Mouse (Mus musculus): ENCODE data around the gene Nppa.

Gene Nppa

DNA sequence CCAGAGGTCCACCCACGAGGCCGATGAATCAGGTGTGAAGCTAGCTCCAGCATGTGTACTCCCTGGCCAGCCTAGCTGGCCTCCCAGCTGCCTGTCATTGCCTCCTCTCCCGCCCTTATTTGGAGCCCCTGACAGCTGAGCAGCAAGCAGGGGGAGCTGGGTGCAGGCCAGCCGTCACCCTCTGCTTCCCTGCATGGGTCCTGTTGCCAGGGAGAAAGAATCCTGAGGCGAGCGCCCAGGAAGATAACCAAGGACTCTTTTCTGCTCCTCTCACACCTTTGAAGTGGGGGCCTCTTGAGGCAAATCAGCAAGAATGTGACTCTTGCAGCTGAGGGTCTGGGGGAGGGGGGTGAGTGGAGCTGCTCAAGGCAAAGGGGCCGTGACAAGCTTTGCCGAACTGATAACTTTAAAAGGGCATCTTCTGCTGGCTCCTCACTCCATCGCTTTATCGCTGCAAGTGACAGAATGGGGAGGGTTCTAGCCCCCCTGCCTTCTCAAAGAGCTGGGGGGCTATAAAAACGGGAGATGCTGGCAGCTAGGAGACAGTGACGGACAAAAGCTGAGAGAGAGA, at the start of gene Nppa:
Nppa (plus strand) TSS at position 521 of the 571 bp plus-strand sequence.
- DNase-seq = no peak

DNA sequence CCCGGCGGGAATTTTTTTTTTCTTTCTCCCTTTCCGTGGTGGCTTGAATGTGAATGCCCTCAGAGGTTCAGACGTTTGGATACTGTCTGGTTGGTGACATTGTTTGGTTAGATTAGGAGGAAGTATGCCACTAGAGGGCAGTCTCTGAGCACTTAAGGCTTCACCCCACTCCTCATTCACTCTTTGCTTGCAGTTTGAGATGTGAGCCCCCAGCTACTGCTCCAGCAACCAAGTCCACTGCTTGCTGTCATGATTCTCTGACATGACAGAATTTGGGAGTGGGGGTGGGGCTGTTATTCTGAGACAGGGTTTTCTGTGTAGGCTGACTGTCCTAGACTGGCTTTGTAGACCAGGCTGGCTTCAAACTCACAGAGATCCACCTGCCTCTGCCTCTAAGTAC, 46.9 kb upstream of the Nppa start:
- no peak for DNase-seq

DNA sequence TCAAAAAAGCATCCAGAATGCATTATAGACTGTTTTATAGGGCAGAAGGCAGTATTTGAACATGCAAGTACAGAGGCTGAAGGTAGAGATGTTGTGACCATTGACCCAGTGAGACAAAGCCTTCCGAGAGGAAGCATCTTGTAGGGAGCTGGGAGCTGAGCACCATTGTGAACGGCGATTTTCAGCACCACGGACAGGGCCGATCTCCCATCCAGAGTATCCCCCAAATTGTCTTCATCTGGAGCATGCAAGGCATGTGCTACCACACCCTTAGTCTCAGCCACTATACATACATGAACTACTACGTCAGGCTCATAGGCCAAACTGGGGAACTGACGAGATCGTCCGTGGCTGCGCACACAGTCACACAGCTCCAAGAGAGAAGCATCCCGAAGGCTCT, 43.4 kb upstream of the Nppa start:
- DNase-seq = no peak

DNA sequence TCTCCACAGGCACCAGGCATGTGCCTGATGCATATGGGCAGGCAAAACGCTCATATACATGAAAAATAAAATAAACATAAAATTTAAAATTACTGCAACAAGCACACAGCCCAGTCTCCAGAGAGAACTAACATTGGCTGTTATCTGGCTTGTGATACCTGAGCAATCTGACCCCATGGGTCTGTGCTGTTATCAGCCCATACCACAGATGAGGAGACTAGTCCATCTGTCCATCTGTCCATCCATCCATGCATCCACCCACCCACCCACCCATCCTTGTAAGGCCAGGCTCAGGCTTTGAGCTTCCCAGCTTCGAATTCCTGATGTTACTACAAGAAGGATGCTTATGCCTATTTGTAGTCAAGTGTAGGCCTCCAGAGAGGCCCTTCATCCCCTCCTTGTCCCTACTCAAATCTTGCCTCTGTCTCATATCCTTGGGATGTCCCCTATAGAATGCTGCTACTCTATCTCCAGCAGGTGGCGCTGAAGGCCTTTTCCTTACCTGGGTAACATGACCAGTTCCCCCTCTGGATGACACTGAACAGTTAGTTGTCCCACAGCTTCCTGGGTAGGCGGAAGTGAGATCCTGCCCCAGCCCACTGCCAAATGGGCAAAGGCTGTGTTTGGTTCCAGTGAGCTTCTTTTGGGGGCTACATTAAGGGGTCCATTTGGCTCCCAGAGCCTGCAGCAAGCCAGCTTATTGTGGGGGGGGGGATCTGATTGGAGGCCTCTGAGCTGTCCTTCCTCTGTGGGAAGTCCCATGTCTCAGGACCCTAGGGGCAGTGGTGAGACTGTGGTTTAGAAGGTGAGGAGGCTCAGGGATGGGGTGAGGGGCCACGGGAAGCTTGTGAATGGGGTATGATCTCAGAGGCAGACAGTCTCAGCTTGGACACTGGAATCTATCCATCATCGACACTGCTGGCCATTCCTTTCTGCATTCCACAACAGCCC, 40.4 kb upstream of the Nppa start:
- peak; percentile 21 to 57 for DNase-seq

DNA sequence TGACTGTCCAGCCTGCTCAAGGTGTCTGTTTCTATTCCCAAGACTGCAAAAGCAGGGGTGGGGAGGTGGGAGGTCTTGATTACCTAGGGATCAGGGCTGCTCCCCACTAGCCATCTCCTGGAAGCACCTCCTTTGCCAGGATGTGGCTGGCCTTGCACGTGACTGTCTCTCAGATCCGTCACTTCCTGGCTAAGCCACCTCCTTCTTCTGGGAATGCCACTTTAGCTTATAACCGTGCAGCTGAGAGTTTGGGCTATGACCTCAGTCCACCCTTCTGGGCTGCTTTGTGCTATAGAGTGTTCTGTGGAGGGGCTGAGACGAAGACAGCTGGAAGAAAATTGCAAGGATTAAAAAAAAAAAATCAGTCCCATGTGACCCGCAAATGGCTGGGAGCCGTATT, 37.7 kb upstream of the Nppa start:
- DNase-seq = no peak

DNA sequence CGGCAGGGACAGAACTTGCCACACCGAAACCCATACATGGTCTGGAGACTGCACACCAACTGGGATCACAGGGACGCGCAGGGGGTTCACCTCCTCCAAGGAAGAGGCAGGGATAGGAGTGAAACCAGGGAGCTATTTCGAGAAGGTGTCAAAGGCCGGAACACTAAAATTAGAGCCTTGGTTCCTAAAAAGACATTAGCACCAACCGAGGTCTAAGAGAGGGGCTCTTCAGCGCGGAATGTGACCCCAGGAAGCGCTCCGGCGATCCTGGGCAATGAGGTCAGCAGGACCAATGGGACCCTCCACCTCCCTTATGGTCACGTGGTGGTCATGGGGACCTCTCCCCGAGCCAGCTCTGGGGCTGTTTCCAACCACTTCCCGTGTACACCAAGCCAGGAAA, 36.9 kb upstream of the Nppa start:
- DNase-seq = no peak

DNA sequence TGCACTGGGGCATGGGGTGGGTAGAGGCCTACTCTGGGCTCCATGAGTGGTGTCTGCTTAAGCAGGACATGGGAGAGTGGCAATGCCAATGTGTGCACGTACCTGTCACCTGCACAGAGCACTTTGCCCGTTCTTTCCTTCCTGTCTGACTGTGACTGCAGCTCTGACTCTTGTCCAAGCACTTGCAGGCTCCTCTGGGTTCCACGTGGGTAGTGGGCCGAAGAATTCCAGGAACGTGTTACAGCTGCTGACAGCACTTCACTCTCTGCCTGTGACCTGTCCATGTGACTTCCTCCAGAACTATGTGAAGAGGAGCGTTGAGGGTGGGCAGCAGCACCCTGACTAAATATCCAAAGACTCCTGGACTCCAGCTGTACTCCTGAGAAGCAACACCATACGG, 34.8 kb upstream of the Nppa start:
- no peak for DNase-seq

DNA sequence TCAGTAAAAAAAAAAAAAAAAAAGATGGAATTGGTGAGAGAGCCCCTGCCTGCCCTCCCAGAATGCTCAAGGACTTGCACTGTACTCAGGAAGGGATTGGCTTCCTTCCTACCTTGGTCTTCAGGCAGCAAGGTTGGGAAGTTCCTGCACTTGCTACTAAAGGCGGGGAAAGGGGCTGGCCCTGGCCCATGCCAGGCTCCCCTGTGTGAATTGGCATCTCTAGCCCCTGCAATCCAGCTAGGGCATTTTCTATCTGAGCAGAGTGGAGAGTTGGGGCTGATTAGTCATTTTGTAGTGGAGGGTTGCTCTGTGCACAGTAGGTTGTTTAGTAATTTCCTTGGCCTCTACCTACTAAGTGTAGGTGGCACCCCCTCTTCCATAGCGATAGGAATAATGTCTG, 31.7 kb upstream of the Nppa start:
- DNase-seq = no peak

DNA sequence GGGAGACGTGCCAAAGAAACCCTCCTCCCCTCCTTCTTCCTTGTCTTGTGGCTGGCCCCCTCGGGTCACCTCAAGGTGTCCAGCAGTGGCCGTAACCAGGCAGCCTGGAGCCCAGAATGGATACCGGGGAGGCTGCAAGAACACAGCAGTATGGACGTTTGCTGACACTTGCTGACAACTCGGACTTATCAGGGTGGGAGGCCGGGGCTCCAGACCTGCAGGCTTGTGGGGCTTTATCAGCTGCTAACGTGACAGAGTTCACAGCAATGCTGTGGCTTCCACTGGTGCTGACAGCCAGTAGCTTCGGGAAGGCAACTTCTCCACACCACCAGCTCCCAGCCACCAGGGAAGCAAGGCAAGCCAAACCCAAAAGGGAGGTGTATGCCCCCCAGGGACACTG, 31.2 kb upstream of the Nppa start:
- no peak for DNase-seq

DNA sequence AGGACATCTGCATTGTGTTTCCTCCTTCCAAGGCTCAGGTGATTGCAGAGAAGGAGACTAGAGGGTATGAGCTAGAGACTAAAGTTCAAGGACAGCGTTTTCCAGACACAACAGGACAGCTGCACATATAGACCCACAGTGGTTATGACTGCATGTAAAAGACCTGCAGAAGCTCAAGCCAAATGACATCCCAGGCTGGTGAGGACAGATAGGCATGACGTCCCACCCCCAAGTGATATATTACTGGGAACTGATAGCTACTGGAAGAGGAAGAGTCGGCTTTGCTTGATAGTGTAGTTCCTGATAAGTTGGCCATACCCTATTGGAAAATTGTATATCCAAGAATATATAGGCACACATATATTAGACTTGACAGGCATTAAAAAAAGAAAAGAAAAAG, 24.3 kb upstream of the Nppa start:
- DNase-seq = no peak

DNA sequence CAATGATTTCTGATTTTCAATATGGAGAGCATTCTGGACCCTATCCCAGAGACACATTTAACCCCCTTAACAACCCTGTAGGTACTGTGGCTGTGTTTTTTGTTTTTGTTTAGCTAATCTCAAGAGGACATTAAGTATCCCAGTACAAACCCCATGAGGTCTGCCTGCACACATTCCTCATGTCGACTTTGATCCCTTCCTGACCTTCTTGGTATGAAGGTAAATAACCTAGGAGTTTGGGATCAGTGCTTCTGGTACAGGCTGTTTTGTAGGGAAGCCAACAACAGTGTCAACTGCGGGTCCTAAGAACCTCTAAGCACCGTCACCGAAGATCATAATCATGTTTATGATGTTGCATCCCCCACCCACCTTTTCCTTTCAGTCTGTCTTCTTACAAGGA, 22.8 kb upstream of the Nppa start:
- no peak for DNase-seq

DNA sequence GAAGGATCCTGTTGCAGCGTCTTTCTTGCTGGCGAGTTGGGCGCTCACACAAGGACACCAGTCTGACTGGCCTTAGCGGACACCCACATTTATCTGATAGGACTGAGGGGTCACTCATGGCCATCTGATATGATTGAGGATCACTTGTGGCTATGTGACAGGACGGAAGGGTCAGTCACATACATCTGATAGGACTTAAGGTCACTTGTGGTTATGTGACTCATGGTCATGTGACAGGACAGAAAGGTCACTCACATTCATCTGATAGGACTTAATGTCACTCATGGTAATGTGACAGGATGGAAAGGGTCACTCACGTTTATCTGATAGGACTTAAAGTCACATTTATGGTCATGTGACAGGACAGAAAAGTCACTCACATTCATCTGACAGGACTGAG, 22.1 kb upstream of the Nppa start:
- no peak for DNase-seq

DNA sequence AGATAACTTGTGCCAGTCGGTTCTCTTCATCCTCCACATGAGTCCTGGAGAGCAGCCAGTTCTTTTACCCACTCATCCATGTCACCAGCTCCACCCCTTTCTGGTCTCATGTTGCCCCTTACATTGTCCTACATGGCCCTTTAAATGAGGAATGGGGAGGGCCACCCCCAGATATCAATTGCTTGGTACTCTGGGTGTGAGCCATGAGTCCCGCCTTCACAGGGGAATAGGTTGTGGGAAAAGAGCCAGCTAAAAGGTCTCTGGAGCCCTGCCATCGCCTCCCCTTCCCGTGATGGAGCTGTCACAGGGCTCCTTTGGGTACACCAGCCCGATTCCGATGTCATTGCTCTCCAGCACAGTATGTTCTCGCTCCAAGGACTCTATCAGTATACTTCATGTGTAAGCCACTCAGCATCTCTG, 21.1 kb upstream of the Nppa start:
- DNase-seq = no peak

DNA sequence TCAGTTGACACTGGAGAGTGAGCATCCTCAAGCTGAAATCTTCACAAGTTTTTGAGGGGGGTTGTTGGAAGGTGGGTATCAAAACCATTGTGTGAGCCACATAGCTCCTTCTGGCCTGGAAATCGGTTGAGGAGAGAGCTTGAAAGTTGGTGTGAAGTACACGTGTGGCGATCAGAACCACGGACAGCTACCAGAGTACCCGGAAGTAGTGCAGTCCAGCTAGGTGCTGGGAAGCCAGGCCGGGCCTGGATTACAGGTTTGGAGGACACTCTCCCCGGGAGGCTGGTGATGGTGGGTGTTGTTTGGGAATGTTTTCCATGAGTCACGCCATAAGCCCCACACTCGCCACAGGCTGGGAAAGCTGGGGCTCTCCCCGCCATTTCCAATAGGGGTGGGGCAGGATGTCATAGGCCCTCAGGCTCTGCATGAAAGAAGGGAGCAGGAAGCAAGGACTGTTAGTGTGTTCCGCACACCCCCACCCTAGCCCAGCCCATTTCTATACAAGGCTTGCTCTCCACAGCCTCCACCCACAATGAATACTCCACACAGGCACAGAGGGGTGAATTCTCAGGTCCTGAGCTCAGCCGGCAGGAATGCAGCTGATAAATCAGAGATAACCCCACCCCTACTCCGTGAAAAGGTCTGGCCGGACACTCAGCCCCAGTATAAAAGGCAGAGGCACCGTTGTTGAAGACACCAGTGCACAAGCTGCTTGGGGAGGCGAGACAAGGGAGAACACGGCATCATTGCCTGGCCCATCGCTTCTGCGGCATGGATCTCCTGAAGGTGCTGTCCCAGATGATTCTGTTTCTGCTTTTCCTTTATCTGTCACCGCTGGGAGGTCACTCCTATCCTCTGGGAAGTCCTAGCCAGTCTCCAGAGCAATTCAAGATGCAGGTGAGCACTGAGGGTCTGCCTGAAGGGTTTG, 15.1 kb upstream of the Nppa start, which contains the start of gene Nppb:
Nppb (plus strand) TSS at position 584 of the 928 bp plus-strand sequence.
- DNase-seq = no peak

DNA sequence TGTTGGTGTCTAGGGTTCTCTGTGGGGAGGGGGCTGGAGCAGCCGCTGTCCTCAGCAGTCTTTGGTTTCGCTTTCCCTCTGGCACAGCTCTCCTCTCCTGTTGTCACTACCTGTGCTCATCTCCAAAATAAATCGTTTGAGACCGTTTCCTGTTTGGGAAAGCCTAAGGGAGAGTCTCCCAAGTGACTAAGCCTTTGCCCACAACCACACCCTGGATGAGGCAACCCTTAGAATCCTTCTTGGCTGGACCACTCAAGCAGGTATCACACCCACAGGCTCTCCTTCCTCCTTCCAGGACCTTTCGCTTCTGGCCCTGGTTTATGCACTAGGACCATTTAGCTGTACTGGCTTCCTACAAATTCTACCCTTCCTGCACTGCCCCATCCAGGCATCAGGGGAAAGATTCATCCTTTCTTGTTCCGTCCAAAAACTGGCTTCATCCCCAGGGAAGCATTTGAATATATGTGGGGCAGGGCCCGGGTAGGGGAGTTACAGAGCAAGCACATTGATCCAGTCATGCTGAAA, 6.9 kb upstream of the Nppa start:
- DNase-seq = no peak

DNA sequence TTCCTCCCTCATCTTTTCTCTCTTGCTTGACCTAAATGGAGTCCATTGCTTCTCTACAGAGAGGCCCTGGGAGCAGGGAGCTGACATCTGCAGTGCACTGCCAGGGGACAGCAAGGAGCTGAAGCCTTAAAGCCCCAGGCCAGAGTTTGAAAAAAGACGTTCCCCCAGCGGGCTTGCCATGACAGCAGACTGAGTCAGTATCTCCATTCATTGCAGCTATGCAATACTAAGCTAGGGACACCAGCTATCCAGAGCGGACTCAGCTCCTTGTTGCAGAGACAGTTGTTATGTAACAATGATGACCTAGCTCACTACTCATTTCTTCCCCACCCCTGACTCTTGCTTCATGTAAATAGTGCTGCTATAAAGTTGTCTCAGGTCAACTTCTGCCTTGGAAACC, 5.2 kb upstream of the Nppa start:
- DNase-seq = no peak

DNA sequence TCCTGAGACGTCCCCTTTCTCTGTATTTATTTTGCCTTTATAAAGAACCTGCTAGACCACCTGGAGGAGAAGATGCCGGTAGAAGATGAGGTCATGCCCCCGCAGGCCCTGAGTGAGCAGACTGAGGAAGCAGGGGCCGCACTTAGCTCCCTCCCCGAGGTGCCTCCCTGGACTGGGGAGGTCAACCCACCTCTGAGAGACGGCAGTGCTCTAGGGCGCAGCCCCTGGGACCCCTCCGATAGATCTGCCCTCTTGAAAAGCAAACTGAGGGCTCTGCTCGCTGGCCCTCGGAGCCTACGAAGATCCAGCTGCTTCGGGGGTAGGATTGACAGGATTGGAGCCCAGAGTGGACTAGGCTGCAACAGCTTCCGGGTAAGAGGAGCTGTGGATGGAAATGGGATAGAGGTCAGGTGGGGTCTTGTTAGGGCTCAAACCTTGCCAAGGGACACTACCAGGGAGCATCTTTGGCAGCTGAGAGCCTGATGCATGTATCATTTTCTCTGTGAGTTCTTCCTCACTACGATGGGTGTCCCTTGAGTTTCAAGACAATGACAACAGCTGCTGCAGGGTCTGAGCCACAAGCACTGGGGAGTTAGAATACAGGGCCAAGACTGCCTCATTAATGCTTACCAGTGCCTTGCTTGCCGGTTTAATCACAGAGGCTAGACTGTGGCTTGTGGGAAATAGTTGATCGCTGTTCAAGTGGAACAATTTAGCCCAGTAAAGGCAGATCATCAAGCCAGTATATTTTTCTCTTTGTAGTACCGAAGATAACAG, 679 bp downstream of the Nppa start:
- no peak for DNase-seq

DNA sequence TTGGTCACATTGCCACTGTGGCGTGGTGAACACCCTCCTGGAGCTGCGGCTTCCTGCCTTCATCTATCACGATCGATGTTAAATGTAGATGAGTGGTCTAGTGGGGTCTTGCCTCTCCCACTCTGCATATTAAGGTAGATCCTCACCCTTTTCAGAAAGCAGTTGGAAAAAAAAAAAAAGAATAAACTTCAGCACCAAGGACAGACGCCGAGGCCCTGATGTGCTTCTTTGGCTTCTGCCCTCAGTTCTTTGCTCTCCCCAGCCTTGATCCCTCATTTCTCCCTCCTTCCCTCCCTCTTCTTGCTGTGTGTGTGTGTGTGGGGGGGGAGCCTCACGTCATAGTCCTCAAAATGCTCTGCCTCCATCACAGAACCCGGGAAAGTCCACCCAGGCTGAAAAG, 1.3 kb downstream of the Nppa start:
- DNase-seq = no peak

DNA sequence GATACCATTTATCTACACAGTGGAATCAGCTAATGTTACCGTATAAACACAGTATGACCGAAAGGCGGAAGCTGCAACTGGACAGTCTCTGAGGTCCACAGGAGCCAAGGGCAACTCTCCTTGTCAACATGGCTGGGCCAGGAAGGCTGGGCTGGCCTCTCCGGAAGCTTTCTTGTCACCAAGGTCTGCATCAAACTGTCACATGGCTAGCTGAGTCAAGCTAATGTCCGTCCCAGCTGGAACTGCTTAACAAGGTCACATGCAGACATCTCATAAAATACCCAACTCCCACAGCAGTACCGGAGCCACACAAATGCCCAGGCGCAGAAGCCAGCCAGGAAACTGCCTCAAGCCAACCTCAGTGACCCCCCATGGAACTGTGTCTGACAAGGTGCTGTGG, 3.8 kb downstream of the Nppa start:
- DNase-seq = no peak

DNA sequence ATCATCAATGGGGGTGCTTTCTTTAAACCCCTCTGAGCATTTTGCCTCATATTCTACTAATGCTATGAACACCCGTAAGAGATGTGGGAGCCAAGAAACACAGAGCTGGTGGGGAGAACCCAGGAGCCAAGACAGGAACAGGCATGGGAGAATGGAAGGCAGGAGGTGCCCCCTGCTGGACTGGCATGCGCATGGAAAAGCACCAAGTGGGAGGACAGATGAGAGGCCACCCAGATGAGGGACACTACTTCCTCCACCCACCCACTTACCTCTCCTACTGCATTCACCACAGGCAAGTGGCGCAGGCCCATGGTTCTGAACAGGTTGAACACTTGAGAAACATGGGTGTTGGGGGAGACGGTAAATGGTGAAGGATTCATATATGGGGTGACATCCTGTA, 7.9 kb downstream of the Nppa start:
- DNase-seq = peak in 1 of 2 experiments; percentile 11

DNA sequence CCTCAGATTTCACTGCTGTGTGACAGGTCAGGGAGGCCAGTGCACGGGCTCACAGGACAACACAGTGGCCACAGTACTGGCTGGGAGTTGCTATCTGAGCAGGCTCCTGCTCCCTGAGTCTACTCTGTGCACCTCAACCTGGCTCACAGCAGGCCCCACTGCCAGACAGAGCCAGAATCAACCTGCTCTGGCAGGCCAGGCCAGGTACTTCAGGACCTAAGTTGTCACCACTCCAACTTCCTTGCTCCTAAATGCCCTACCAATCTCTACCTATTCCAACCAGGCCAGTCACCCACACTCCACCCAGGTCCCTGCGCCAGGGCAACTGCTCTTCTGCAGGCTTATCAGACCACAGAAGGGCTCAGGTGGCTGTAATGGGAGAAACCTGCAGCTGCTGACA, 9.1 kb downstream of the Nppa start:
- DNase-seq = no peak

DNA sequence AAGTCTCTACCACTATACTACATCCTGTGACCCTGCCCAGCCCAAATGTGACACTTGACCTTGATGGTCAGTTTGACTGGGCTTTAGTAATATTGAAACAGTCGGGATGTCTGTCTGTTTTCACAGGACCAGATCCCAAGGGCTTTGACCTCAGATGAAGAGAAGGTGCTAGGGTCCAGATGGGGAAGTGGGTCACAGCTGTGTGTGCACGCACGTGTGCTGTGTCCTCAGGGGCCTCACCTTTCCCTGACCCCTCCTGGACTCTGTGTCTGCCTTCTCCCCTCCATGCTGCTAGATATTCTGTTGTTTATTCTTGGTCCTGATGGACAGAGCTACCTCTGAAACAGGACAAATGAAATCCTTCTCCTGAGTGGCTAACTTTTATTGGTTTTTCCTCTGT, 10.8 kb downstream of the Nppa start:
- DNase-seq = no peak
